Mouse (Mus musculus): ENCODE data around the gene Gmeb2.

- no peak for TF ChIP-seq CTCF (IDR thresholded peaks at IDR 0.05; ENCODE audit: low read depth, low read length)
- TF ChIP-seq POLR2A (IDR thresholded peaks at IDR 0.05; ENCODE audit: extremely low read depth, insufficient read depth, low read length) = peak; percentile 87
Measured at GRCm38 (mm10) chr2:181287338-181287957, 387 bp downstream of the Gmeb2 start.

Data from liver, adult 2 months (tissue).